8 mouse cellular contexts compared by ENCODE assay signal in the genomic region with DNA sequence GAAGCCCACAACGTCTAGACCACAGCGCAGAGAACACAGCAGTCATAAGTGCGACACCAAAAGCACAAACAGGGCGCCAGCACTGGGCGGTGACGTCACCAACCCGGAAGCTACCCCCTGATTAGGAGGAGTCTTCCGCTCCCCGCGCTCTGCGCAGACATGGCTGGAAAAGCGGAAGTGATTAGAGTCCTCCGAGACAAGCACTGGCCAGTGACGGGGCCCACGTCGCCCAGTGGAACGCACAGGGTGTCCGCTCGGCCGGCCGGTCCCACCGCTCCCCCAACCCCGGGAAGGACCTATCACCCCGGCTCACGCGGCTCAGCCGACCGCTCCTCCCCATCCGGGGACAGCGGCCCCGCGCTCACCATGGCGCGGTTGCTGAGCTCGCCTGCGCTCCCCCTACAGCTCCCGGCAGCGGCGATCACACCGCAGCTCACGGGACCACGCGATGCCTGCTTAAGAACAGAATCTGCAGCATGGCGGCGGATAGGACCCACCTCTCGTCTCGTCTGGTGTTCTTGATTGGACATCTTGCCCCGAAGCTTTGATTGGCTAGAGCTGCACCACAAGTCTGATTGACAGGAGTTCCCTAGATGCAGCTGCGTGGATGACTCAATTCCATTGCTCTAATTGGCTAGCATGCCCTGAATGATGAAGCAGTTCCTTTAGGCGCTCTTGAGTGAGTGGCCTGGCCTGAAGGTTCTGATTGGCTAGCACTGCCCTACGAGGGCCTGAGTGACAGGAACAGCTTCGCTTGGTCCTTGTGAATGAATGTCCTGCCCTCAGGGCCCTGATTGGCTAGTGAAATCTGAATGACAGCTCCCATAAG. TPM values are rescaled to one million over a fixed set of nuclear protein-coding genes. Genes with fewer than 3 reads are reported as not detected.
DNase-seq lines count a peak whose midpoint lies in the region; ATAC-seq and TF ChIP-seq lines count a peak whose summit lies in the region.

No protein-coding gene starts in this region.

- peak; percentile 99 for ATAC-seq in forebrain, embryonic 11.5 days (replicated peaks; ENCODE audit: low FRiP score)
- peak; percentile 99 for ATAC-seq in heart, embryonic 16.5 days (replicated peaks; ENCODE audit: extremely low read depth, insufficient read depth, low FRiP score)
- peak; percentile 97 for ATAC-seq in liver, embryonic 15.5 days (ENCODE audit: insufficient read depth)
- peak; percentile 99 for ATAC-seq in neural tube, embryonic 12.5 days (ENCODE audit: low FRiP score, low read depth)

- H3K27me3 ChIP-seq in CH12.LX (replicated peaks): no peaks in the 10 kb centered on the region
- no peaks in the 10 kb centered on the region for H3K27me3 ChIP-seq in forebrain, embryonic 11.5 days (ENCODE audit: control insufficient read depth, insufficient read depth, low read length)
- no peaks in the 10 kb centered on the region for H3K27me3 ChIP-seq in heart, embryonic 16.5 days (ENCODE audit: control insufficient read depth, insufficient read depth, low read length)
- no peaks in the 10 kb centered on the region for H3K27me3 ChIP-seq in liver, embryonic 15.5 days
- H3K27me3 ChIP-seq in neural tube, embryonic 12.5 days (replicated peaks): no peaks in the 10 kb centered on the region

- no peak overlapping the region for H3K4me2 ChIP-seq in CH12.LX (ENCODE audit: insufficient read depth, low read depth, poor library complexity, severe bottlenecking)
- peak overlapping the region; percentile 51 for H3K4me2 ChIP-seq in forebrain, embryonic 11.5 days (ENCODE audit: low read depth, low read length, severe bottlenecking)
- H3K4me2 ChIP-seq in heart, embryonic 16.5 days (ENCODE audit: low read depth, low read length): peak overlapping the region; percentile 80
- H3K4me2 ChIP-seq in liver, embryonic 15.5 days: peak overlapping the region; percentile 75
- peak overlapping the region; percentile 54 for H3K4me2 ChIP-seq in neural tube, embryonic 12.5 days (replicated peaks)

- H3K79me2 ChIP-seq in CH12.LX (replicated peaks; ENCODE audit: control insufficient read depth, extremely low read depth, insufficient read depth, poor library complexity, severe bottlenecking): peaks cover 36% of the 10 kb centered on the region

- H3K9me3 ChIP-seq in CH12.LX (replicated peaks; ENCODE audit: low read length): no peaks in the 10 kb centered on the region
- no peaks in the 10 kb centered on the region for H3K9me3 ChIP-seq in forebrain, embryonic 11.5 days (ENCODE audit: control insufficient read depth, low read length)
- no peaks in the 10 kb centered on the region for H3K9me3 ChIP-seq in heart, embryonic 16.5 days (replicated peaks; ENCODE audit: control insufficient read depth, low read length)
- no peaks in the 10 kb centered on the region for H3K9me3 ChIP-seq in liver, embryonic 15.5 days (replicated peaks)
- H3K9me3 ChIP-seq in neural tube, embryonic 12.5 days: no peaks in the 10 kb centered on the region

- dilution Hi-C loops in CH12.LX (cut with MboI; ENCODE audit: extremely low pct_ligation_motif_present, extremely low pct_unique_long_range_greater_than_20kb, low sequenced_read_pairs): no loop called here

- in situ Hi-C loops in CH12.LX (cut with MboI; ENCODE audit: low pct_ligation_motif_present, low pct_unique_long_range_greater_than_20kb, low sequenced_read_pairs): no loop called here

- TF ChIP-seq RAD21 in CH12.LX (IDR thresholded peaks at IDR 0.05; ENCODE audit: low read depth, low read length): no peak

- peak overlapping the region; percentile 94 for H3K9ac ChIP-seq in CH12.LX (ENCODE audit: insufficient read depth, low read depth)
- H3K9ac ChIP-seq in forebrain, embryonic 11.5 days (ENCODE audit: low read length): peak overlapping the region; percentile 98
- H3K9ac ChIP-seq in heart, embryonic 16.5 days (ENCODE audit: low read length): peak overlapping the region; percentile 94
- H3K9ac ChIP-seq in liver, embryonic 15.5 days: peak overlapping the region; percentile 94
- H3K9ac ChIP-seq in neural tube, embryonic 12.5 days: peak overlapping the region; percentile 96

- peaks cover 4 to 24% of the 10 kb centered on the region in 2 experiments for H3K4me1 ChIP-seq in CH12.LX (ENCODE audit: control insufficient read depth in 1 of 2, insufficient read depth in 2 of 2)
- peaks cover 5% of the 10 kb centered on the region for H3K4me1 ChIP-seq in forebrain, embryonic 11.5 days (replicated peaks; ENCODE audit: control insufficient read depth, insufficient read depth, low read length)
- peaks cover 15% of the 10 kb centered on the region for H3K4me1 ChIP-seq in heart, embryonic 16.5 days (ENCODE audit: control insufficient read depth, insufficient read depth, low read length)
- H3K4me1 ChIP-seq in liver, embryonic 15.5 days (replicated peaks): peaks cover 22% of the 10 kb centered on the region
- H3K4me1 ChIP-seq in neural tube, embryonic 12.5 days: peaks cover 7% of the 10 kb centered on the region

- peak; percentile 94 for TF ChIP-seq POLR2A in CH12.LX (IDR thresholded peaks at IDR 0.05; ENCODE audit: low read depth, low read length)

- TF ChIP-seq EP300 in CH12.LX (IDR thresholded peaks at IDR 0.05; ENCODE audit: low read length): no peak

- H3K4me3 ChIP-seq in CH12.LX (replicated peaks in 1 of 3; ENCODE audit: low read depth in 2 of 3, low read length in 2 of 3, poor library complexity in 1 of 3): peak overlapping the region; percentile 81 to 92 (median 91)
- peak overlapping the region; percentile 96 for H3K4me3 ChIP-seq in forebrain, embryonic 11.5 days (ENCODE audit: low read depth, low read length)
- peak overlapping the region; percentile 78 for H3K4me3 ChIP-seq in heart, embryonic 16.5 days (ENCODE audit: low read length)
- H3K4me3 ChIP-seq in liver, embryonic 15.5 days (replicated peaks): peak overlapping the region; percentile 86
- H3K4me3 ChIP-seq in neural tube, embryonic 12.5 days: peak overlapping the region; percentile 85

- TF ChIP-seq CTCF in CH12.LX (conservative IDR thresholded peaks at IDR 0.05 in 1 of 2, IDR thresholded peaks at IDR 0.05 in 1 of 2; ENCODE audit: low read depth in 2 of 2, low read length in 2 of 2): no peak

- WGBS in forebrain, embryonic 11.5 days: under 1% methylated on average over 52 of the region's 52 CpGs
- WGBS in heart, embryonic 16.5 days: under 1% methylated on average over 52 of the region's 52 CpGs
- WGBS in liver, embryonic 15.5 days (ENCODE audit: insufficient replicate concordance): under 1% methylated on average over 52 of the region's 52 CpGs
- under 1% methylated on average over 52 of the region's 52 CpGs for WGBS in neural tube, embryonic 12.5 days

- H3K36me3 ChIP-seq in CH12.LX (replicated peaks in 1 of 2; ENCODE audit: control insufficient read depth in 1 of 2, insufficient read depth in 1 of 2, low read length in 1 of 2): peaks cover 14 to 27% of the 10 kb centered on the region in 2 experiments
- no peaks in the 10 kb centered on the region for H3K36me3 ChIP-seq in forebrain, embryonic 11.5 days (ENCODE audit: control insufficient read depth, insufficient read depth, low read length)
- H3K36me3 ChIP-seq in heart, embryonic 16.5 days (ENCODE audit: control insufficient read depth, insufficient read depth): peaks cover 7% of the 10 kb centered on the region; the same call in 1 of the 2 replicates
- H3K36me3 ChIP-seq in liver, embryonic 15.5 days (replicated peaks): peaks cover 21% of the 10 kb centered on the region
- H3K36me3 ChIP-seq in neural tube, embryonic 12.5 days: peaks cover 7% of the 10 kb centered on the region; the same call in 1 of the 2 replicates

- peak; percentile 100 for DNase-seq in CH12.LX (ENCODE audit: extremely low read depth)
- peak; percentile 97 for DNase-seq in c-Kit-positive CD71-positive TER-119-negative erythroid progenitor cells, embryonic 14.5 days (ENCODE audit: low read depth)
- peak; percentile 95 for DNase-seq in forebrain, embryonic 11.5 days (ENCODE audit: low spot score)
- DNase-seq in kidney, postnatal 36 days: peak; percentile 96 to 99
- DNase-seq in telencephalon, adult 2 months (ENCODE audit: low read depth, low spot score): peak; percentile 100

- peak overlapping the region; percentile 98 for H3K27ac ChIP-seq in CH12.LX (ENCODE audit: insufficient read depth, low read depth)
- H3K27ac ChIP-seq in forebrain, embryonic 11.5 days (ENCODE audit: low read depth, low read length): peak overlapping the region; percentile 99
- peak overlapping the region; percentile 99 for H3K27ac ChIP-seq in heart, embryonic 16.5 days (ENCODE audit: low read length)
- H3K27ac ChIP-seq in liver, embryonic 15.5 days (replicated peaks): peak overlapping the region; percentile 99
- H3K27ac ChIP-seq in neural tube, embryonic 12.5 days: peak overlapping the region; percentile 99

TF ChIP-seq in CH12.LX, 34 proteins besides CTCF, POLR2A, EP300 and RAD21 (continues in another document):
- TF ChIP-seq MAX (IDR thresholded peaks at IDR 0.05; ENCODE audit: low read length): peak; percentile 83

RNA-seq across cellular contexts. Expression of a gene that starts 6.1 kb away (rescaled TPM):
- total RNA-seq in CH12.LX (2012; rRNA removed) (16.0 and 17.2 TPM in 2 replicates), CH12.LX (2014; rRNA removed) (30.6 and 33.8 TPM in 2 replicates)
- polyA plus RNA-seq in CH12.LX (2012; ENCODE audit: insufficient read length, low read depth): 15.2 and 16.6 TPM in 2 replicates
- polyA plus RNA-seq in forebrain, embryonic 11.5 days (2014; fragmentation: Nextera tagmentation; extraction: Ambion mirVana): 31.6 and 37.8 TPM in 2 replicates
- 19.8 and 20.4 TPM in 2 replicates for polyA plus RNA-seq in heart, embryonic 16.5 days (2015; fragmentation: Nextera tagmentation; extraction: Ambion mirVana)
- polyA plus RNA-seq in liver, embryonic 15.5 days (2015; fragmentation: Nextera tagmentation; extraction: Ambion mirVana): 10.7 and 11.3 TPM in 2 replicates
- polyA plus RNA-seq in neural tube, embryonic 12.5 days (2016; fragmentation: Nextera tagmentation; extraction: Ambion mirVana): 27.2 and 27.7 TPM in 2 replicates

RNA-seq across cellular contexts. Expression of a gene that starts 33.2 kb away (rescaled TPM):
- 1.9 and 2.2 TPM in 2 replicates for total RNA-seq in CH12.LX (2012; rRNA removed)
- total RNA-seq in CH12.LX (2014; rRNA removed): 4.8 and 6.0 TPM in 2 replicates
- 4.7 and 5.5 TPM in 2 replicates for polyA plus RNA-seq in CH12.LX (2012; ENCODE audit: insufficient read length, low read depth)
- polyA plus RNA-seq in forebrain, embryonic 11.5 days (2014; fragmentation: Nextera tagmentation; extraction: Ambion mirVana): 5.8 and 8.2 TPM in 2 replicates
- polyA plus RNA-seq in heart, embryonic 16.5 days (2015; fragmentation: Nextera tagmentation; extraction: Ambion mirVana): 3.9 and 5.1 TPM in 2 replicates
- 2.0 and 2.2 TPM in 2 replicates for polyA plus RNA-seq in liver, embryonic 15.5 days (2015; fragmentation: Nextera tagmentation; extraction: Ambion mirVana)
- 6.7 and 7.5 TPM in 2 replicates for polyA plus RNA-seq in neural tube, embryonic 12.5 days (2016; fragmentation: Nextera tagmentation; extraction: Ambion mirVana)

RNA-seq across cellular contexts. Expression of a gene that starts 58.1 kb away (rescaled TPM):
- total RNA-seq in CH12.LX (2012; rRNA removed) (1.4 and 2.1 TPM in 2 replicates), CH12.LX (2014; rRNA removed) (0.49 and 1.6 TPM in 2 replicates)
- polyA plus RNA-seq in CH12.LX (2012; ENCODE audit: insufficient read length, low read depth): 2.0 and 2.8 TPM in 2 replicates
- polyA plus RNA-seq in forebrain, embryonic 11.5 days (2014; fragmentation: Nextera tagmentation; extraction: Ambion mirVana): 0.68 and 0.91 TPM in 2 replicates
- polyA plus RNA-seq in heart, embryonic 16.5 days (2015; fragmentation: Nextera tagmentation; extraction: Ambion mirVana): 0.25 TPM in 1 of 2 replicates, not detected in the other
- polyA plus RNA-seq in liver, embryonic 15.5 days (2015; fragmentation: Nextera tagmentation; extraction: Ambion mirVana): 0.62 TPM in 1 of 2 replicates, not detected in the other
- polyA plus RNA-seq in neural tube, embryonic 12.5 days (2016; fragmentation: Nextera tagmentation; extraction: Ambion mirVana): 0.79 and 1.3 TPM in 2 replicates

Comparison
In these comparisons a context has a peak if more than half of its experiments do, and no peak if none do; other contexts are left out.
1. Peak in every context shown above with its lines: DNase-seq, ATAC-seq, H3K4me3 ChIP-seq and H3K27ac ChIP-seq.